Mouse (Mus musculus): ENCODE data around the gene Fancf.
A peak's percentile ranks its signal among the peaks of the same experiment; 100 is the strongest.

Gene Fancf

DNA sequence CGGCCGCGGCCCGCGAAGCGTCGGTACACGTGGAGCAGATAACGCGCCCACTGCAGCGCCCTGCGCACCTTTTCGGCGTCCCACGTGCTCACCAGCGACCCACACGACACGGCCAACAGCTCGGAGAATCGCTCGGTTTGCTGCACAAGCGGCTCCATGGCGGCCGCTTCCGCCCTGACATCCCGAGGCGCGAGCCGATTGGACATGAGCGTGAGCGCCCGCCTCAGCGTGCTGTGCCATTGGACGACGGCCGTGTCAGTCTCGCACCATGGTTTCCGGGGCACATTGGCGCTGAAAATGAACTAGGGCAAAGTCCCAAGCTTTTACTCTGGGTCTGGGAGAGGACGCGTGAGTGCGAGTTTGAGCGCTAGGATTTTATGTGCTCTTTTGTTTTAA lies at the start of gene Fancf:
TSS of gene Fancf (minus strand) at position 171 of the 396 bp plus-strand sequence.
- DNase-seq (ENCODE audit: low spot score) = peak; percentile 96

GRCm38 (mm10) chr7:51899066-51899465 lies 37.0 kb upstream of the Fancf start:
- no peak for DNase-seq (ENCODE audit: low spot score)

DNA sequence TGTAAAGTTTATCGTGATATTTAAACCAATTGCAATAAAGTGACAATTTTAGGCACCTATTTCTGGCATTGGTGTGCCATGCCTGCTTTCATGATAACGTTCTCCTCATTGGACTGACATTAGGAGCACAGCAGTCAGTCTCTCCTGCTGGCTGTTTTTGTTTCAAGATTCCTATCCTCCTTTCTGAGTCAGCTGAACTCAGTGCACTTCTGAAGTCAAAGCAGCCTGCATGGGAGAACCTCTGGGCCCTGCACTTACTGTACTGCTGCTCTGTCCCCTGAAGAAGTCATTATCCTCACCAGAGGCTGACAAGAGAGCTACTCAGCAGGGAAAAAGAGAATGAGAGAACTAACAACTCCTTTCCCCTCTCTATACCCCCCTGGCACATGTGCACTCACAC lies 32.9 kb upstream of the Fancf start:
- DNase-seq (ENCODE audit: low spot score) = no peak

GRCm38 (mm10) chr7:51894133-51894801 lies 32.2 kb upstream of the Fancf start:
- DNase-seq (ENCODE audit: low spot score) = no peak

DNA sequence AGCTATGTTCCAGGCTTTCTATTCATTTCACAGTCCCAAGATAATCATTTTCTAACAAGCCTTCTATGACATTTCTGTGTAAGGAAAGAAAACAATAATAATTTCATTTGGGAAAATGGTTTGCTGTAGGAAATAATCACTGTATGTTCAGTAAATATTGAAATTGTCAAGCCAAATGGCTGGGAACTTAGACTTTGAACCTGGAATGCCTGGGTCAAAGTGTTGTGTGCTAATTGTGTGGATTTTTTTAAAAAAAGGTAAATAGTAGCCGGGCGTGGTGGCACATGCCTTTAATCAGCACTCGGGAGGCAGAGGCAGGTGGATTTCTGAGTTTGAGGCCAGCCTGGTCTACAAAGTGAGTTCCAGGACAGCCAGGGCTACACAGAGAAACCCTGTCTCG lies 30.9 kb upstream of the Fancf start:
- no peak for DNase-seq (ENCODE audit: low spot score)

DNA sequence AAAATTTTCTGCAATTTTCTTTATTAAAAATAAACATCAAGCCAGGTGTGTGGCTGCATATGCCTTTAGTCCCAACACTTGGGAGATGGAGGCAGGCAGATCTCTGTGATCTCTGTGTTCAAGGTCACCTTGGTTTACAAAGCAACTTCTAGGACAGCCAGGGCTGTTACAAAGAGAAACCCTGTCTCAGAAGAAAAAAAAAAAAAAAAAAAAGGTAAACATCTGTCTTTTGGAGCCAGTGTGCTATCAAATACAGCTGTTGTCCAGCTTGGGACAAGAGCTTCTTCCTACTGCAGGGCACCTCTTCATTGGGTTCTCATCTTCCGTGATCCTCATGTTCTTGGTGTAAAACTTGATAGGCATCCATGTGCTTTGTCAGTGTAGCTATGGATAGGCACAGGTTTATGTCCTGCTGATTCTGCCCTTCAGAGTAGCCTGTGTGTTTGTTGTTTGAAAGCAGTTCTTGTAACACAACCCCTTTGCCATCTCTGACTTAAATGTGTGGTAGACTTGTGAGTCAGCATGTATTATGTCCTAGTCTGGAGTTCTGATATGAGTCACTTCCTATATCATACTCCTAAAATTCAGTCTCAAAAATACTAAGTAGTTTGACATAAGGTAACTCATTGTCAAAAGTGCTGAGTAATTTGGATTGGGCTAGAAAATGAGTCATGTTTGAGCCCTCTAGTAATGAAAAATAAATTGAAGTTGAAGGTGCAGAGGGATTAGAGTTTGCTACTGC lies 30.3 kb upstream of the Fancf start:
- no peak for DNase-seq (ENCODE audit: low spot score)

- DNase-seq (ENCODE audit: low spot score) = no peak
These were observed 27.5 kb upstream of the Fancf start for GRCm38 (mm10) chr7:51889601-51890000.

GRCm38 (mm10) chr7:51887678-51888567 lies 25.9 kb upstream of the Fancf start:
- DNase-seq (ENCODE audit: low spot score) = no peak

- DNase-seq (ENCODE audit: low spot score) = no peak
These were observed 23.3 kb upstream of the Fancf start for GRCm38 (mm10) chr7:51885345-51885744.

DNA sequence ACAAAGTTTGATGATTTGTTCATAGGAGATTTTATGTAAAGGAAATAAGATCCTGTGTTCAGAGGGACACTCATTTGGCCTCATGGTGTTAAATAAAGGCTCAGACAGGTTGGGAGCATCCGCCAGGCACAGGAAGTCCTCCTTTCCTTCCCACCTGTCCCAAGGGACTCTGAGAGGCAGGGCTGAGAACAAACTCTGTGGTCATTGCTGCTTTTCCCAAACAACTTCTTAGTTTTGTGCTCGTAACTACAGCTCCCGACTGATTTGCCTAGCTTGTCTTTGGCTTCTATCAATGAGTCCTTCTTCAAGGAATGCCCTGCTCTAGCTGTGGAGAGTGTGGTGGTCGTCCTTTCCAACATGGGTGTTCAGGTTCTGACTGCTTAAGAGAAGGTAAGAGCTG lies 18.1 kb upstream of the Fancf start:
- DNase-seq (ENCODE audit: low spot score) = no peak

DNA sequence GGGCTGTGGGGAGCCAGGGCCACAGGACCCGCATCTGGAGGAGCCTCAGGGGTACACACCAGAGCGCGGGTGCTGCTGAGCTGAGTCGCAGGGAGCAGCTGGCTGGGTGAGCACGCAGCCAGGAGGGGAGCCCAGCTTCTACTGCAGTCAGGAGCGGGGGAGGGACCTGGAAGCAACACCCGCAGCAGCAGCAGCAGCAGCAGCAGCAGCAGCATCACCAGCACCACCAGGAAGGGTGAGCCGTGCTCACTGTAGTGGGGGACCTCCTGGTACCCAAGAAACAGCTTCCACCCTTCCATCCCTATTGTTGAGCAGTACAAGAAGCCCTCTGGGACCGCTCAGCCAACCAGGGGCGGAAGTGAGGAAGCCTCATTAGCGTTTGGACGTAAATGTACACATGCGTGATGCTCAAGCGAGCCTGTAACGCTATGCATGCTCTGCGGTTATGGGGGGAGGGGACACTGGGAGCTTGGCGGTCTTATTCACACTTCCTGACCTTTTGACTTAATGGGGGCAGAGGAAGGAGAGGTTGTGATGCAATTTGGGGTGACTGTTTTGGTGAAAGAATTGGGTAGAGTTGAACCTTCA lies 17.2 kb upstream of the Fancf start:
- DNase-seq (ENCODE audit: low spot score) = peak; percentile 5

DNA sequence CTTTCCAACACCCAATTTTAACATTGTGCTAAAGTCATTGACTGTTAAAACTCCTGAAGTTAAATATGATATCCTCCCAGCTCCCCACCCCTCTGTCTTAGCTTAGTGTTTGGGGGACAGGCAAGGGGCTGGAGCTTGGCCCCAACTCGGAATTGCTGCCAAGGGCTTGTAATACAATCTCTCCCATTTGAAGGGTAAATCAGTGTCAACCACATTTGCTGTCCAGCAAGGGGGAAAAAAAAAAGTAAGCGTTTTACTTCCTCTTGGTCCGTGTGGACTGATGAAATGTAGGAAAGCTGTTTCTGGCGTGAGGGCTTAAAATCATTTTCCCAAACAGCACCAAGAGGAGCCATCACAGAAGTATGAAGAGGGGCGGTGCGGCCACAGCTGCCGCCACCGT lies 16.7 kb upstream of the Fancf start:
- no peak for DNase-seq (ENCODE audit: low spot score)

GRCm38 (mm10) chr7:51876316-51876715 lies 14.2 kb upstream of the Fancf start:
- no peak for DNase-seq (ENCODE audit: low spot score)

- DNase-seq (ENCODE audit: low spot score) = no peak
These were observed 10.5 kb upstream of the Fancf start for GRCm38 (mm10) chr7:51872597-51872996.

GRCm38 (mm10) chr7:51872041-51872440 lies 10.0 kb upstream of the Fancf start:
- DNase-seq (ENCODE audit: low spot score) = no peak

DNA sequence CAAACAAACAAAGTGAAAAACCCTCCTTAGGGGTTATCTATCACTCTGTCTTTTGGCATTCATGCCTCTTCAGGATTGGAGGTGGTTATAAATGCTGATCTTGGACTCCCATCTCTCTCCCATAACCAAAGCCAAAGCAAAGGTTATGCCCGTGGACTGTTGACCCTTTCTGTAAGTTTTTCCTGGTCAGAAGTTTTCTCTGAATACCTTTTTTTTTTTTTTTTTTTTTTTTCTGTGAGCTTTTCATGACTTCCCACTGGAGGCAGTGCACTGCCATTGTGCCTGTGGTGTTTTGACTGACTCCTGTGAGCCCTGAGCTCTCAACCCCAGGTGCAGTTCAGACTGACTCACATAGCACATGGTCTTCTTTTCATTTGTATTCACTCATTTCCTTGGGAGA lies 5.9 kb upstream of the Fancf start:
- DNase-seq (ENCODE audit: low spot score) = no peak

GRCm38 (mm10) chr7:51865336-51865735 lies 3.3 kb upstream of the Fancf start:
- no peak for DNase-seq (ENCODE audit: low spot score)

DNA sequence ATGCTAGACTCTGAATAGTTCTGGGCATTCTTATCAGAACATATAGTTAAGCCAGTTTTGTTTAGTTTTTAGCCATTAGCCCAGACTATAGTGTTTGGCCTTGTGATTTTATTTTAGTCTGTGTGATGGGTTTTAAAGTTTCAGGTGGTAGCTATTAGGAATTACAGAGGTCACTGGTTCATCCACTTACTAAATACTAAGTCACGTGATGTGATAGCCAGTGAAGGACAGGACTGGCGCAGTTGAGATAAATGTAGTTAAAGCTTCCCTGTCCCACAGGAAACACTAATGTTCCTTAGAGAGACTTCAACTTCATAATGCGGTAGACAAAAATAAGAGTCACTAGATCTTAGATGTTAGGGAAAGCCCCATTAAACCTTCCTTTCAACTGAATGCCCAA lies 775 bp upstream of the Fancf start:
- no peak for DNase-seq (ENCODE audit: low spot score)

DNA sequence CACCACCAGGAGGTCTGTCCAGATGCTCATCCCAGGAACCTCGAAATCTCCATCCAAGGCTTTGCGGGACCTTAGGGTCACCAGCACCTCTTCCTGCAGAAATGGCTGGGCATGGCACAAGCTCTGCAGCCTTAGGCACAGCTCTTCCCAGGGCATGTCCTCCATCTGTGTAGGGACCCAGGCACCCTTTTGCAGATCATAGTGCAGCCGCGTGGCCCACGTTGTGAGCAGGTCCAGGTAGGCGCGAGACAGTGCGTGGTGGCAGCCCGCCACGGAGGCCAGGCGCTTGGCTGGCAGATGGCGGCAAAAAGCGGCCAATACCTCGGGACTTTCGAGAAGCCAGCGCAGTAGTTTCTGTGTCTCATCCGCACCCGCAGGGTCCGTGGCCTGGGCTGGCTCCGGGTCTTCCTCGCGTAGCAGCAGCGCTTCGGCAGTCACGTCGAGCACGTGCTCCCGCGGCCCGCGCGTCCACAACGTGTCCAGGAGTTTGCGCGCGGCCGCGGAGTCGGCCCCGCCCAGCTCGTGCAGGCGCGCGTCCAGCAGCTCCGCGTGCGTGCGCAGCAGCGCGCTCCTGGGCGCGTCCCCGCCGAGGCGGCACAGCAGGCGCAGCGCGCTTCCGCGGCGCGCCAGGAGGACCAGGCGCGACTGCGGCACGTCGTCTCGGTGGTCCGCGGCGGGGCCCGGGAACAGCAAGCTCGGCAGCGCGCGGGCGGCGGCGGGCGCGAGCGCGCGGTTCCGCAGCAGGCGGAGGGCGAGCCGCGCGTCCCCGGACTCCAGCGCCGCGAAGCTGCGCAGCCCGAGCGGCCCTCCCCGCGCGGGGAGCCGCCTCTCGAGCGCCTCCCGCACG lies 594 bp downstream of the Fancf start, which contains the start of gene Gas2:
TSS of gene Gas2 (plus strand) at position 766 of the 847 bp plus-strand sequence.
- peak; percentile 79 for DNase-seq (ENCODE audit: low spot score)

DNA sequence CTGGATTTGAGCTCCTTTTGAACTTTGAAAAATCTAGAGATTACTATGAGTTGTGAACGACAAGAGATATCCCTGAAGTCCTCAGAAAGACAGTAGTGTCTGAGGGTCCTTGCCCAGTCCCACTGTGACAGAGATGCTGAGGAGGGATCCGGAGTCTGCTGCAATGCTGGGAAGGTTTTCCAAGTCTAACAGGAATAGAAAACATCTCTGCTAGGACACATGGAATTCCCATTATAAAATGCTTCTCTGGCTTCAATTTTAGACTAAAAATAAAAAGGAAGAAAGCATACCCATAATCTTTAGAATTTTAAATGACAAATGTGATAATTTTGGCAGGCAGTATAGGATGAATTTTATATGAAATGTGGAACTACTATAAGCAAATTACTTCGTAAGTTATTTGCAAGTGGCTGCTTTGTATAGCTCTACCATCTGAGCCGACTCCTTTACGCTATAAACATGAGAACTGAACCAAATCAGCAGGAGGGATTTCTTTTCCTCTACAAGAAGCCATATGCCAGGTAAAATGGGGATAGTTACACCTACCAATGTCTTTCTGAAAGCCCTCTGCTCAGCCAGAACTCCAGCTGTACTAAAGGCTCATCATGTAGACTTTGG lies 10.1 kb downstream of the Fancf start:
- no peak for DNase-seq (ENCODE audit: low spot score)

- DNase-seq (ENCODE audit: low spot score) = no peak
These were observed 11.2 kb downstream of the Fancf start for GRCm38 (mm10) chr7:51850877-51851276.

Data from lung, postnatal 25 days (tissue).